Mouse (Mus musculus): ENCODE results near the gene 9930021J03Rik. TPM values are rescaled to one million over a fixed set of nuclear protein-coding genes. Genes with fewer than 3 reads are reported as not detected.
A peak's percentile ranks its signal among the peaks of the same experiment; 100 is the strongest.

9930021J03Rik gene
- total and polyA plus RNA-seq, 2 experiments, result 4.3 to 8.8 TPM

GRCm38 (mm10) chr19:29820966-29821365 lies 15.2 kb upstream of the 9930021J03Rik start:
- no peak overlapping the region for H3K4me3 ChIP-seq (ENCODE audit: insufficient read depth, low read depth, low read length)
- H3K79me2 ChIP-seq (ENCODE audit: control insufficient read depth, insufficient read depth, low read length), result no peaks in the 10 kb centered on the region
- H3K27ac ChIP-seq (replicated peaks; ENCODE audit: insufficient read depth, low read depth, low read length), result no peak overlapping the region
- DNase-seq (ENCODE audit: extremely low read depth, low read depth, low spot score), result peak; percentile 72
- TF ChIP-seq POLR2A (IDR thresholded peaks at IDR 0.05; ENCODE audit: extremely low read depth, insufficient read depth, low read length), result no peak
- TF ChIP-seq CTCF (IDR thresholded peaks at IDR 0.05; ENCODE audit: low read depth, low read length), result peak; percentile 16; the same call in 1 of the 2 replicates
- no peaks in the 10 kb centered on the region for H3K27me3 ChIP-seq (ENCODE audit: control insufficient read depth, insufficient read depth, low read length)
- H3K36me3 ChIP-seq (ENCODE audit: control insufficient read depth, insufficient read depth, low read length), result no peaks in the 10 kb centered on the region
- H3K9ac ChIP-seq (ENCODE audit: low read depth, low read length), result no peak overlapping the region
- peaks cover 6% of the 10 kb centered on the region; the same call in 1 of the 2 replicates for H3K4me1 ChIP-seq (ENCODE audit: control insufficient read depth, insufficient read depth, low read length)

GRCm38 (mm10) chr19:29812581-29813460 lies 7.0 kb upstream of the 9930021J03Rik start, which contains the start of gene Ranbp6:
Gene Ranbp6 (minus strand): TSS chr19:29812974.
- peaks cover 7% of the 10 kb centered on the region; the same call in 1 of the 2 replicates for H3K36me3 ChIP-seq (ENCODE audit: control insufficient read depth, insufficient read depth, low read length)
- peak within 1 kb of the TSS; percentile 81 for H3K4me3 ChIP-seq (ENCODE audit: insufficient read depth, low read depth, low read length)
- H3K9ac ChIP-seq (ENCODE audit: low read depth, low read length), result peak within 1 kb of the TSS; percentile 82
- WGBS, result under 1% methylated on average over 47 of the region's 47 CpGs
- TF ChIP-seq CTCF (IDR thresholded peaks at IDR 0.05; ENCODE audit: low read depth, low read length), result no peak
- TF ChIP-seq POLR2A (IDR thresholded peaks at IDR 0.05; ENCODE audit: extremely low read depth, insufficient read depth, low read length), result peak; percentile 53; the same call in 1 of the 2 replicates
- peaks cover 8% of the 10 kb centered on the region; the same call in 1 of the 2 replicates for H3K4me1 ChIP-seq (ENCODE audit: control insufficient read depth, insufficient read depth, low read length)
- peak within 1 kb of the TSS; percentile 36 for H3K27ac ChIP-seq (replicated peaks; ENCODE audit: insufficient read depth, low read depth, low read length)
- H3K27me3 ChIP-seq (ENCODE audit: control insufficient read depth, insufficient read depth, low read length), result no peaks in the 10 kb centered on the region
- peaks cover 15% of the 10 kb centered on the region; the same call in 1 of the 2 replicates for H3K79me2 ChIP-seq (ENCODE audit: control insufficient read depth, insufficient read depth, low read length)
- peak; percentile 64 for DNase-seq (ENCODE audit: extremely low read depth, low read depth, low spot score)

- peaks cover 18% of the 10 kb centered on the region; the same call in 1 of the 2 replicates for H3K79me2 ChIP-seq (ENCODE audit: control insufficient read depth, insufficient read depth, low read length)
- WGBS, result 95% methylated on average over 5 of the region's 5 CpGs
These were observed 4.2 kb upstream of the 9930021J03Rik start for GRCm38 (mm10) chr19:29810022-29810421.

GRCm38 (mm10) chr19:29805101-29805916 lies 480 bp downstream of the 9930021J03Rik start:
- Histone ChIP-seq H3K79me2 (ENCODE audit: control insufficient read depth, insufficient read depth, low read length) (peaks cover 15% of the 10 kb centered on the region; the same call in 1 of the 2 replicates), H3K9ac (ENCODE audit: low read depth, low read length) (peak overlapping the region; percentile 95), H3K4me1 (ENCODE audit: control insufficient read depth, insufficient read depth, low read length) (no peaks in the 10 kb centered on the region; the same call in 1 of the 2 replicates), H3K36me3 (ENCODE audit: control insufficient read depth, insufficient read depth, low read length) (no peaks in the 10 kb centered on the region), H3K27ac (replicated peaks; ENCODE audit: insufficient read depth, low read depth, low read length) (peak overlapping the region; percentile 79), H3K27me3 (ENCODE audit: control insufficient read depth, insufficient read depth, low read length) (no peaks in the 10 kb centered on the region), H3K4me3 (ENCODE audit: insufficient read depth, low read depth, low read length) (peak overlapping the region; percentile 73)
- peak; percentile 69 for DNase-seq (ENCODE audit: extremely low read depth, low read depth, low spot score)
- under 1% methylated on average over 66 of the region's 72 CpGs for WGBS
- TF ChIP-seq CTCF (IDR thresholded peaks at IDR 0.05; ENCODE audit: low read depth, low read length) (no peak), POLR2A (IDR thresholded peaks at IDR 0.05; ENCODE audit: extremely low read depth, insufficient read depth, low read length) (peak; percentile 57; the same call in 1 of the 2 replicates)

More at GRCm38 (mm10) chr19:29810022-29810421, 4.2 kb upstream of the 9930021J03Rik start:
- no peak for TF ChIP-seq CTCF (IDR thresholded peaks at IDR 0.05; ENCODE audit: low read depth, low read length)
- Histone ChIP-seq H3K4me1 (ENCODE audit: control insufficient read depth, insufficient read depth, low read length) (peaks cover 8% of the 10 kb centered on the region; the same call in 1 of the 2 replicates), H3K36me3 (ENCODE audit: control insufficient read depth, insufficient read depth, low read length) (peaks cover 7% of the 10 kb centered on the region; the same call in 1 of the 2 replicates), H3K27ac (replicated peaks; ENCODE audit: insufficient read depth, low read depth, low read length) (no peak overlapping the region), H3K4me3 (ENCODE audit: insufficient read depth, low read depth, low read length) (no peak overlapping the region), H3K27me3 (ENCODE audit: control insufficient read depth, insufficient read depth, low read length) (no peaks in the 10 kb centered on the region), H3K9ac (ENCODE audit: low read depth, low read length) (no peak overlapping the region)
- no peak for DNase-seq (ENCODE audit: extremely low read depth, low read depth, low spot score)

- 56% methylated on average over 3 of the region's 3 CpGs for WGBS
- Histone ChIP-seq H3K9ac (ENCODE audit: low read depth, low read length) (no peak overlapping the region), H3K27me3 (ENCODE audit: control insufficient read depth, insufficient read depth, low read length) (no peaks in the 10 kb centered on the region), H3K36me3 (ENCODE audit: control insufficient read depth, insufficient read depth, low read length) (no peaks in the 10 kb centered on the region), H3K4me3 (ENCODE audit: insufficient read depth, low read depth, low read length) (no peak overlapping the region), H3K79me2 (ENCODE audit: control insufficient read depth, insufficient read depth, low read length) (peaks cover 19% of the 10 kb centered on the region; the same call in 1 of the 2 replicates), H3K4me1 (ENCODE audit: control insufficient read depth, insufficient read depth, low read length) (no peaks in the 10 kb centered on the region; the same call in 1 of the 2 replicates), H3K27ac (replicated peaks; ENCODE audit: insufficient read depth, low read depth, low read length) (no peak overlapping the region)
- TF ChIP-seq POLR2A (IDR thresholded peaks at IDR 0.05; ENCODE audit: extremely low read depth, insufficient read depth, low read length) (no peak), CTCF (IDR thresholded peaks at IDR 0.05; ENCODE audit: low read depth, low read length) (no peak)
- no peak for DNase-seq (ENCODE audit: extremely low read depth, low read depth, low spot score)
These were observed 1.8 kb downstream of the 9930021J03Rik start for GRCm38 (mm10) chr19:29803946-29804345.
